Mouse (Mus musculus): ENCODE results near the gene Ankrd13b.

DNA sequence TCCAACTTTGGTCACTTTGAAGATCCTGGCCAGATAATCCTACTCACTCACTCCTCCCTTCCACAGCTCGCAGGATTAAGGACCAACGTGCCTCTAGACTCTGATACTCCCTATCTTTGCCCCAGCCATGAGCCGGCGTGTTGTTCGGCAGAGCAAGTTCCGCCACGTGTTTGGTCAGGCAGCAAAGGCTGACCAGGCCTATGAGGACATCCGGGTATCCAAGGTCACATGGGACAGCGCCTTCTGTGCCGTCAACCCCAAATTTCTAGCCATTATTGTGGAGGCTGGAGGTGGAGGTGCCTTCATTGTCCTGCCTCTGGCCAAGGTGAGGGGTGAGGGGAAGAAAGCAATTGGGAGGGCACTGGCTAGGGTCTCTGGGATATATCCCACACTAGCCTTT, 25.7 kb downstream of the Ankrd13b start:
- TF ChIP-seq CTCF (conservative IDR thresholded peaks at IDR 0.05 in 1 of 2, IDR thresholded peaks at IDR 0.05 in 1 of 2; ENCODE audit: low read depth in 2 of 2, low read length in 2 of 2) (no peak), USF1 (IDR thresholded peaks at IDR 0.05; ENCODE audit: low read depth, low read length) (no peak), IRF4 (IDR thresholded peaks at IDR 0.05; ENCODE audit: low read depth, low read length) (no peak), EP300 (IDR thresholded peaks at IDR 0.05; ENCODE audit: low read length) (no peak)
